Mouse (Mus musculus) E14TG2a.4 (cell line): ENCODE measurements around the gene Ankrd23.

Source experiments
- CTCF ChIP-seq: conservative IDR thresholded peaks from 2 replicates; pipeline ENCODE4 v1.5.1; 2014; ENCODE audit warnings: low read length
- NANOG ChIP-seq: IDR thresholded peaks from 2 replicates; pipeline ENCODE4 v1.6.1; 2014; ENCODE audit warnings: borderline replicate concordance, low read length, mixed read lengths
- POU5F1 ChIP-seq: IDR thresholded peaks from 2 replicates; pipeline ENCODE4 v1.6.1; 2014; ENCODE audit warnings: low read length, borderline replicate concordance

GRCm38 (mm10) chr1:36493299-36493698 lies 43.4 kb downstream of the Ankrd23 start:
- TF ChIP-seq CTCF (no peak), POU5F1 (no peak), NANOG (no peak)
